Mouse (Mus musculus): ENCODE data around the gene Dnaaf1.

Gene Dnaaf1

DNA sequence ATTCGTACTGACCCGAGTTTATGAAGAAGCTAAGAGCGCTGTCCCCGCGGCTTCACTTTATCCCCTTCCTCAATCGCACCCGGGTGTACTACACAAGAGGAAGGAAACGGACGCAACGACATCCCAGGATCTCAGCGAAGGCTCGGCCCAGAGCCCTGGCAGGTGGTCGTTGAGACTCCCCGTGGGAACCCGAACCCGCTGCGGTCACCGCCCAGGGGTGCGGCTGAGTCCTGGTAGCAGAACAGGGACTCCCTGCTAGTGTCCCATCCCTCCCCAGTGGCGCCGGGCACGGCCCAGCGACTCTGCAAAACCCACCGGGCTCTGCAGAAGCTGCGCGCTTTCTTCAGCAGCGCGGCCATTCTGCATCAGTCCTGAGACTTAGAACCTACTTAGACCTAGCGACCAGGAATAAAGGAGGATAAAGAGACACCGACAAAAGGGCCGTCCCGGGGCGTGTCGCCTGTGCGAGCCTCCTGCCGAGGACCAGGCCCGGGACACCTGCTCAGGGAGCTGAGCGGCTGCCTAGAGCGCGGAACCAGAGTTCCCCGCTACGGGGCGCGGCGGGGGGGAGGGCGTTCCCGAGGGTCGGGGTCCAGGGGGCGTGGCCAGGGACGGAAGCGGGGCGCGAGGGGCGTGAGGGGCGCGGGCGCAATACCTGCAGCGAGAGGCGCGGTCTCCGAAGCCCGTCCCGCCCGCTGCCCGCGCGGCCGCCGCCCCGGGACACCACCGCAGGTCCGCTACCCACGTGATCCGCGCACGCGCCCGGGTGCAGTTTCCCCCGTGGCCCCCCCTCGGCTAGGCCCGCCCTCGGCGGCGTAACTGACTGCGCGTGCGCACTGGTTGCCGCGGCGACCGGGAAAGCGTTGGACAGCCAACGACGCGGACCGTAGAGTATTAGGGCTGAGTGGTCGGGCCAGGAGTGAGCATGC lies at the start of gene Dnaaf1, which contains the start of gene Hsdl1:
Gene Dnaaf1, plus strand, starts transcription at position 799 of the 929 bp plus-strand sequence.
Gene Hsdl1, minus strand, starts transcription at position 747 of the 929 bp plus-strand sequence.
- peak; percentile 88 for DNase-seq (ENCODE audit: low read depth, low spot score)

DNA sequence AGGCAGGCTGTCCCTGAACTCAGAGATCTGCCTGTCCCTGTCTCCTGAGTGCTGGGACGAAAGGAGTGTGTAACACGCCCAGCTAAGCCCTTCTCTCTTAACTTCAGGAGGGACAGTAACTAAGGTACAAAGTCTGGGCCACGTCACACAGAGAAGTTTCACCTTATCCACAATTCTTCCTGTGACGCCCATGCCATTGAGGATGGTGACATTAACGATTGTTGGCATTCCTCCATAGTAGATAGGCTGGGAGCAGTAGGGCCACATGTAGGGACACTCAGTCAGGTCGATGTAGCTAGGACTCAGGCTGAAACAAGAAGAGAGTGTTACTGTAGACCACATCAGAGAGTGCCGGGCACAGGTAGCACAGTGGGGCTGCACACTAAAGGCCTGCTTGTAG lies 46.3 kb upstream of the Dnaaf1 start:
- no peak for DNase-seq (ENCODE audit: low read depth, low spot score)

DNA sequence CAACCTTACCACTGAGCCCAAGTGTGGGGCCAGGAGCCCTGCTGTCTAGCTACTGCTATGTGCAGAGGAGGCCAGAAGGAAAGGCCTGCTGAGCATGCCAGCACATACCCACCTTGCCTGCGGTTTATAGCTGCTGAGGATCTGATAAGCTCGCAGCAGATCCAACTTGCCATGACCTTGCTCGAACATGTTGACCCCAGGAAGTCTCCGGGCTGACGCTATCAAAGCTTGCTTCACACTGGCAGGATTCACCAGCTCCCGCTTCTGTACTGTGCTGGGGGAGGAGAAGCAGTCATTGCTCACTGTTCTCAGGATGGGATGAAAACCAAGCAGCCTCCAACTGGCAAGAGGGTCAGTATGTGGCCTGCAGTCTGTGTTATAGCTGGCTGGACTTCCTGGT lies 44.1 kb upstream of the Dnaaf1 start:
- DNase-seq (ENCODE audit: low read depth, low spot score) = no peak

DNA sequence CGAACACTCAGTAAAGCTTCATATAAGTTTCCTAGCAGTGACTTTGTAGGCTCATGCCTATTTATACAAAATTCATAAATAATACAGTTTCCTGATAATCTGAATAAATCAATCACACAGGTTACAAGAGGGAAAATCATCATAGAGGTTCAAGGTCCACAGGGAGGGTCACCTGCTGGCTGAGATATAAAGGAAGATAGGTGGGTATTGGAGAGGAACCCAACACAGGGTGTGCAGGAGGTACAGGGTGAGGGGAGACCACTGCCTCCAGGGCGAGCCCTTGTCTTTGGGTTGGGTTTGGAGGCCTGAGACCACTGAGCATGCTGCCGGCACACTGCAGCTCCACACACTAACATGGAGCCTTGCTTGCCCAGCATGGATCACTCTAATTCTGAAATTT lies 43.6 kb upstream of the Dnaaf1 start:
- no peak for DNase-seq (ENCODE audit: low read depth, low spot score)

DNA sequence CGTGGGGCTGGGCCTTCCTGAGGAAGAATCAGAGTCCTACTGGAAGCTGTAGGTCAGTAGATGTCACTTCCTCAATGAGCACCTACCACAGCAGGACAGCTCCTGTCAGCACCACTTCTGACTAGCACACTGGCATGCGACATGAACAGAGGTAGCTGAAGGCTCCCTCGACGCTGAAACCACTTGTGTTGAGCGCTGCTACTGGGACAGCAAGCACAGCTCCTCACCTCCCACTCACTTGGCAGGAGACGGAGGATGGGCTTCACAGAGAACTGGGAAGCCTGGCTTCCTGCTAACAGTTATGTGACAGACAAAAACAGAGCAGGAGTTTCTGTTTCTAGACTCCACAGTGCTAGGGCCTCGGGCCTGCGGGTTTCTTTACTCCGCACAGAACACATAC lies 43.1 kb upstream of the Dnaaf1 start:
- DNase-seq (ENCODE audit: low read depth, low spot score) = no peak

DNA sequence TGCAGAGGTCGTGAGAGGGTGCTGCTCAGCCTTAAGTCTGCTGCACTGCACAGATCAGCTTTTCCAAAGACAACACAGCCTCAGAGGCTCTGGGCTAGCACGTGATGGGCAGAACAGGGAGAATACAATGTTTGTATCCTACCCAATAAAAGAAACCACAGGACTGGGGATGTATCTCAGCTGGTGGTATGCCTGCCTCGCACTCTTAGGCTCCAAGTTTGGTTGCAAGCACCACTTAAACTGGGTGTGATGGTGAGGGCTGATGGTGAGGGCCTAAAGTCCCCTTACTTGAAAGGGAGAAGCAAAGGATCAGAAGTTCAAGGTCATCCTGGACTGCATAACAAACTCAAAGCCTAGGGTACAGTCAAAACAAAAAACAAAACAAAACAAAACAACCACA lies 30.4 kb upstream of the Dnaaf1 start:
- no peak for DNase-seq (ENCODE audit: low read depth, low spot score)

DNA sequence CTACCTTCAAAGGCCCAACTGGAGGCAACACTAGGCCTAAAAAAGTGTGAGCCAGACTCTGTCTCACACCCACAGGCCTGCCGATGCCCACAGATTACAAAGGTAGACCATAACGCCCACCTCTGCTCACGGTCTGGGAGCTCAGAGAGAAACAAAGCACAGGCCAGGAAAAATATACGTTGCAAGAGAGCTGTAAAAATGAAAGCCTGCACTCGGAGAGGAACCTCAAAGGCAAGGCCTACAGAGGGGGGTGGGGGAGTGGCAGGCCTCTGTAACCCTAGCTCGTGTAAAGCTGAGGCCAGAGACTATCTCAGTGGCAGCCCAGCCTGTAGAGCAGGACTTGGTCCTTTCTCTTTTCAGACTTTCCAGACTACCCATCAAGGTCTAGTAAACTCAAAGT lies 29.9 kb upstream of the Dnaaf1 start:
- DNase-seq (ENCODE audit: low read depth, low spot score) = no peak

DNA sequence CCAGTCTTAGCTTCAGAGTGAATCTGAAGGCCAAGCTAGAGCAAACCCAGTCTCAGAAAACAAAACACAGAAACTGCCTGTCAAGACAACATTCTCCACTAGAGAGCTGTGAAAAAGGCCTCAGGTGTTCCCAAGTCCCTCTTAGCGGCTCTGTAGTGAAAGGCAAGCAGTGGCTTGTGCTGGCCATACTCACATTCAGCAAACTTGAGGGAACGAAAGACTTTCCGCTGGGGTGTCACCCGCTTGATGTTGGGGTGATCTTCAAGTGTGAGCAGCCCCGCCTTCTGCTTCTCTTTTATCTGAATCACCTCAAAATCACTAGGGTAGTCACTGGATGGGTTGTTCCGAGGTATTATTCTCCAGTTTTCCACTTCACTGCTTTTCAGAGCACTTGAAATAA lies 29.2 kb upstream of the Dnaaf1 start:
- DNase-seq (ENCODE audit: low read depth, low spot score) = no peak

DNA sequence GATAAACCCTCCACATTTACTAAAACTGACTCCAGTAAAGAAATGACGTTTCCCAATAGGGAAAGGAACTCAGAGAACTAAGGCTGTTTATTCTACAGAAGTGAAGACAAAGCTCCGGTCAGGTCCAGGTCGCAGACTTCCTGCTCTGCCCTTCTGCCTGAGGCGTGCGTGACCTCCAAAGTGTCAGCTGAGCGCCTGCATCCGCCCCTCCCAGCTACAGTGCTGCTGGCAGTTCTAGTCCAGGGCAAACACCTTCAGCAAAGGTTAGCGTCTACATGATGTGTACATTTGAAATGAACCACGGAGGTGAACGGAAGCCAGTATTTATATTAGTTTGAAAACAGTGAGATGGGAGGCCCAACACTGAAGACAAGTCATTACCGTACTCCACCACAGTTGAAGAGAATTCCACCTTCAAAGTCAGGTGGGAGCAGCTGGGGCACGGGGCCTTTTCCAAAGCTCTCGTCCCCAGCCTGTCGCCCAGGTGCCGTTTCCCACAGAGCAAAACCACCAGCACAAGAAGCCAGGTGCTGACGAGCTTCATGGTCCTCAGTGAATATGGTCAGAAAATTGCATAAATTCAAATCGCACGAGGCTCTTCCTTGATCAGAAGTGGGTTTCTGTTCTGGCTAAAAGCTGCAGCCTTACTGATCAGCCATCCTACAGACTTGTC lies 27.9 kb upstream of the Dnaaf1 start:
- DNase-seq (ENCODE audit: low read depth, low spot score) = no peak

DNA sequence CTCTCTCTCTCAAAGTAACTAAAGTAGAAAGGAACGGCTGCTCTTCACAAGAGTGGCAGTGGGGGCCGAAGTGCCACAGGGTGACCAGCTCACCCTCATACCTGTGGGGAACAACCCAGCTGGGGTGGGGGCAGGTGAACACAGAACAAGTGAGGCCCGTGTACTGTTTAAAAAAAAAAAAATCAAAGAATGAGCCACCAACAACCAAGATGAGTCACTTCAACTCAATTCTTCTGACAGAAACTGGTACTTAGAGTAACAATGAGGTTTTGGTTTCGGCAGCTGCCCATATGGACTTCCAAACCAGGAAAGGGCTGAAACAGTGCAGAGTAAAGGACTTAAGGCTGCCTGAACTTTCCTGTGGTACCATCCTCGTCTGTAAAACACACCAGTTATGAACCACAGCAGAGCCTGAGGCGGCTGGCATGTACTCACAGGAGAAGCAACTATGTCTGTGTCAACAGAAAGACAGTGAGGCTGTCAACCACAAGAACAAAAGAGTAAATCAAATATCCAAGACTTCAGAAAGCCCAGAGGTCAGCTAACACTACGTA lies 26.4 kb upstream of the Dnaaf1 start:
- DNase-seq (ENCODE audit: low read depth, low spot score) = no peak

DNA sequence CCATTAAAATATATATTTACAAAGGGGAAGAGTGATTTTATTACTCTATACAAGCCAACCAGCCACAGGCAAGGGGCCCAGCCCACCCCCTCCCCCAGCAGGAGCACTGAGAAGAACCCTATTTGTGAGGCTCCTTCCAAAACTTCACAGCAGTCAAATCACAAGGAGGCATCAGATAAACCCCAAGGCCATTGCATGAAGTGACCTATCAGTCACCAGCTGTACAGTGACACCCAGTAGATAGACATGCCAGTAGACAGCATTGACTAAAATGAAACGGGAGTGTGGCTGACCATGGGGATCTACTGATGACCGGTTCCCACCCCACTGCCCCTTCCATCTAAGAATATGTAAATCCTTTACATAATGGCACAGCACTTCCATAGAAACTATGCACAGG lies 22.1 kb upstream of the Dnaaf1 start:
- DNase-seq (ENCODE audit: low read depth, low spot score) = no peak

DNA sequence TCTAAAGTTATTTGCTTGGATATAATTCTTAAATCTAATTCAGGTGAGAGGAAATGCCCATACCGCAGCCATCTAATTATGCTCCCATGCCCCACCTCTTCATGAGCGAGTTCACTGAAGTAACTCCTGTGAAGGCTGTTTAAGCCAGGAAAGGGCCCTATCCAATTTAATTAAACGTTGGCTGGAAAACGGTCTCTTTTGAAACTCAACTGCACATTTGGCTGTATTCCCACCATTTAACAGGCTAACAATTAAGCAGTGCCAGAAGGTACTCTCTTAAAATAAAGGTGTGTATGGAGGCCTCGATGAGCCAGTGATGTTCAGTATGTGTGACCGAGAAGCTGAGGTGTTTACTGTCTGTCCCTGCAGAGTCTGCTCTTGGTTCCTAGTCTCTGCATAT lies 19.2 kb upstream of the Dnaaf1 start:
- no peak for DNase-seq (ENCODE audit: low read depth, low spot score)

DNA sequence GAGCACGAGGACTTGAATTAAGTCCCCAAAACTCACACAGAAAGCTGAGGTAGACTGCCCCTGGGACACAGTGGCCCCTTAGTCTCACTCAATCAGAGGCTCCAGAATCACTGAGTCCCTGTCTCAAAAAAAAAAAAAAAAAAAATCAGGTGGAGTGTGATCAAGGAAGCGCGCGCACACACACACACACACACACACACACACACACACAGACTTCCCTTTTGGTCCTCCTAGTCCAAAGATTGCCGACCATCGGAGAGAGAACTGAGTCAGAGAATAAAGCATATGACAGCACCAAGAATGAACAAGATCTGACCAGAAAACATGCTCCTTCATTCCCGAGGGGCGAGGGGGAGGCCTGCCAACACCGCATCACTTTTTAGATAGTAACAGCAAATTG lies 17.9 kb upstream of the Dnaaf1 start:
- DNase-seq (ENCODE audit: low read depth, low spot score) = no peak

DNA sequence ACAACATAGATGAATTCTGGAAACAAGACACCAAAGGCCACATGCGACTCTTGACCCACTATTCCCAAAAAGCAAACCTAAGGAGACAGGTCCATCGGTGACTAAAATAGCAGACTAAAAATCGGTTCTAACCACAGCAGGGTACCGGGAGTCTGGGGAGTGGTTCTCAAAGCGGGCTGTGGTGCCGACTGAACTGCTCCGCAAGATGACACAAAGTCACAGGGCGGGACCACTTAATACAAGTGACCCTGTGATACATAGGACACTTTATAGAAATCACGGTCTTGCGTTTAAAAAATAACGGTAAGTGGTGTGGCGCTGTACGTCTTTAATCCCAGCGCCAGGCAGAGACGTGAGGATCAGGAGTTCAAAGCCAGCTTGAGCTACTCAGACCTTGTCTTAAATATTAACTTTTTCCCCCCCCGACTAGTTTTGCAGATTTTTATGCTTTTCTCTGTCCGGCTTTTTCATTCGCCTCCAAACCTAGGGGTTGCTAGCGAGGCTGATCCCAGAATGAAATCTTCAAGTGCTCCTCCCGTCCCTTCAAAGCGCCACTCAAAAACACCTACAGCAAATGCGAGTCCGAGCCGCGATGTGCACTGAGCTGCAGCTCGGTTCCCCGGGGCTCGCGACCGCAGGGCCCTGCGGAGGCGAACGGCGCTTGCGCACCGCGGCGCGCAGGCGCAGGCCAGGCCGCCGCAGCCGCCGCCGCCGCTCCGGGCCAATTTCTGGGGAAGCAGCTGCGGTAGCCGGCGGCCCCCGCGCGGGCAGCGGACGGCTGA lies 17.0 kb upstream of the Dnaaf1 start:
- no peak for DNase-seq (ENCODE audit: low read depth, low spot score)

DNA sequence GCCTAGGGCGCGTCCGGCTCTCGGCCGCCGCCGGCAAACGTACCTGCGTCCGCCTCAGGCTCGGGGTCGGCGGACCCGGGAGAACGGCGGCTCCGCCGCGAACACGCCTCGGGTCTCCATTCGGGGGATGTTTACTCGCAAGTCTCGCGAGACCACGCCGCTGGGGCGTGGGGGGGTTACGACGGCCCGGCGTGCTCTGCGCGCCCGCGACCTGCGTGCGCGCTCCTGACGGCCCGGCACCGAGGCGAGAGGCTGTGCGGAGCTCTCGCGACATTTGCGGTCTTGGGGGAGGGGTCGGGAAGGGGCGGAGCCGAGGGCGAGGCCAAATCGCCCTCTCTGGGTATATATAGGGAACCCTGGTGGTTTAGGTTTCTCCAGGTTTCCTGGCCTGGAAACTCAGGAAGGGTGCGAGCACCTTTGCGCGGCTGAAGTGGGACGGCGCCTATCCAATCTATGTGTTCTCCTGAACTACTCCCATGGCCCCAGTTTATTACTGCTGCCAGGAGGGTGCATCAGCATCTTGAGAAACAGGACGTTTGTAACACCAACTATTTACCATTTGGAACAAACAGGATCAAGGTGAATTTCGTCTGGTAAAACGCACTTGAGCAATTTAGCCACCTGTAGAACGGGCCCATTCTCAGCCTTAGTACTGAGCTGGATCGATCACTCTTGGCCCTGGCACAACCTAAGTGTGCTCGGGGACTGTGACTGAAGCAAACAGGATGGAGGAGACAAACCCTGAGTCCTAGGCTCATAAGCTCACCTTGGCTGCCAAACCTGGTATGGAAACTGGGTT lies 16.2 kb upstream of the Dnaaf1 start, which contains the start of gene Mbtps1:
Gene Mbtps1, minus strand, starts transcription at position 133 of the 799 bp plus-strand sequence.
- peak; percentile 99 for DNase-seq (ENCODE audit: low read depth, low spot score)

DNA sequence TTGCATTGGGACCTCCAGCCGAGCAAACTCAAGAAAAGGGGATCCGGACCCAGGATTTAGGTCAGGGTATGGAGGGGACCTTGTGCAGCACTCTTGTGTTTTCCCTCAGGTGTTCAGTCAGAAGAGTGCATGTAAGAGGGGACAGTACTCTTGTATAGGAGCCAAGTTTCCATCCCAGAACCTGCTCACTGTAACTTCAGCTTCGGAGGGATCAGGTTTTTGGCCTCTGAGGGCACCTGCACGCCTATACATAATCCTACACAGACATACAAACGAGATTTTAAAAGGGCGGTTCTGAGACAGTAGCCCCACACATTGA lies 15.7 kb upstream of the Dnaaf1 start:
- DNase-seq (ENCODE audit: low read depth, low spot score) = peak; percentile 21

DNA sequence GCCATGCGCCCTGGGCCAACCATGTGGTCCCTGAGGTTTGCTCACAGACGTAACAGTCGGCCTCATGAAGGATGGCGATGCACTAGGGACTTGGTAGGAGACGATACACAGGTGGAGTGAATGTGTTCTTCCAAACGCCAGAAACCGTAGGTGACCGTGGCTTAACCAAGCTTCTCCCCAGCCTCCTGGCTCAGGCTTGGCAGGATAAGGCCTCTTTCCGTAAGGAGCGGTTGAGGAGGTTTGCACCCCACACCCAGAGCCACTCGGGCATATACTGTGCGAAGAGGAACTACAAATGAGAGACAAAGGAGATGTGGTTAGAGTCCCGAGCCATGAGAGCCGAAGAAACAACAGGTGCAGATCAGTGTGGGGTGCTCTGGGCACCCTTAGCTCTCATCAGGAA lies 11.2 kb upstream of the Dnaaf1 start:
- DNase-seq (ENCODE audit: low read depth, low spot score) = no peak

DNA sequence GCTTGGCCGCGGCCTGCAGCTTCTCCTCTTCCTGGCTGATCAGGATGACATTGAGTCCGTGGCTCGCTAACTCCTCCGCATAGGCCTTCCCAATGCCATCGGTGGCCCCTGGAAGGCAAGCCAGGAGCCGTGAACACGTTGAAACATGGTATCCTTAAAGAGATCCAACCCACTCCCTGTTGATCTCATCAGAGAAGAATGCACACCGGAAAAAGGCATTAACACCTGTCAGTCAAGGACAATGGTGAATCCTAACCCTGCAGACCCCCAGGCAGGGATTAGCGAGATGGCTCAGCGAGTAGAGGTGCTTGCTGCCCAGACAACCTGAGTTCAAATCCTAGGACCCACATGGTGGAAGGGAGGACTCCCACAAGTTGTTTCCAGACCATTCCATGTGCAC lies 8.7 kb upstream of the Dnaaf1 start:
- no peak for DNase-seq (ENCODE audit: low read depth, low spot score)

DNA sequence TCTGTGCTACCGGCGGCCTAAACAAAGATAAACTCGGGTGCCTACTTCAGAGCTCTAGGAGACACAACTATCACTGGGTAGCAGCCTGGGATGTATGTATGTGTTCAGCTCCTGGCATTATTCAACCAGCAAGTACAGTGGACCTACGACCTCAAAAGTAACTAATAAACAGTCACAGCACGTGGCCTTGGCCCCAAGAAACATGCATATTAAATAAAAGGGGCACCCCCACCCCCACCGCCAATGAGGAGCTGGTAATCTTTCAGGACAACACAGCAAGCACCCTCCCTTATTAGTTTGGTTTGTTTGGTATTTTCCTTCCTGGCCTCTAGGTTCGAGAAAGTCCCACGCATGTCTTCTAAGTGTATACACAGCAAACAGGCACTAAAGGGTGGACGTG lies 6.8 kb upstream of the Dnaaf1 start:
- no peak for DNase-seq (ENCODE audit: low read depth, low spot score)

DNA sequence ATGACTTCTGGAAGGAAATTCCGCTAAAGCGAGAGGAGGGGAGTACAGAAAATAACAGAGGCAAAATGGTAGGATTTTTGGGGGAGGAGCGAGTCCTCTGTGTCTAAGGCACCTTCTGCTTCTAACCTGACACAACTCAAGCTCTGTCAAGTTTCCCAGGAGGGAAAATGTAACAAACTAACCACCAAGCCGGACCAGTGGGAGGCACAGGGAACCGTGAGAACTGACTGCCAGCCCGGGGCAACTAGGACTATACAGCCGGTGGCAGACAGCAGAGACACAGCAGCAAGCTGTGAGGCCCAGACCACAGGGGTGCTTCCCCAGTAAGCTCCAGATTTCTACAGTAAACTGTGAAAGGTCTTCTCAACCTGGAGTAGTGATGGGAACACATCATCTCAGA lies 6.1 kb upstream of the Dnaaf1 start:
- no peak for DNase-seq (ENCODE audit: low read depth, low spot score)

DNA sequence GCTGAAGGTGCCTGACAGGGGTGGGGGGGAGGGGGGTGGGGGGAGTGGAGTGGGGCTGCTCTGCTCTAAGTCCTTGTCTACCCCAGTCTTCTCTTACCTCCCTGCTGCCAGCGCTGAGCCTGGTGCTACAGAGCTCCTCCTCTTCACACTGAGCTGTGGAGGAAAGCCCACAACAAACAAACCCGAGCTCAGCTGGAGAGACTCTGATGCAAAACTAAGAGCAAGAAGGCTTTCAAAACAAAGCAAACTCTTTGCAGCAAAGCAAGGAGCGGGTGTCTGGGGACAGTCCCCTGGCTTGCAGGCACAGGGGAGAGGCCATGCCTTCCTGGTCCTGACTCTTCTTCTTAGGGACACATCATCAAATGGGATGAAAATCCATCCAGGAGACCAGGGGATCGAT lies 5.2 kb upstream of the Dnaaf1 start:
- DNase-seq (ENCODE audit: low read depth, low spot score) = no peak
